Mouse (Mus musculus): Measurements from ENCODE around the gene 1700015G11Rik. TPM values are rescaled to one million over a fixed set of nuclear protein-coding genes. Genes with fewer than 3 reads are reported as not detected.

Gene 1700015G11Rik
- polyA plus RNA-seq, 1 experiment from 2014 or later: not detected

GRCm38 (mm10) chr7:51991020-51991419 lies 24.5 kb downstream of the 1700015G11Rik start:
- Histone ChIP-seq H3K4me1 (no peaks in the 10 kb centered on the region), H3K36me3 (no peaks in the 10 kb centered on the region), H3K4me3 (no peak overlapping the region)

GRCm38 (mm10) chr7:51986909-51987308 lies 28.6 kb downstream of the 1700015G11Rik start:
- Histone ChIP-seq H3K4me3 (no peak overlapping the region), H3K36me3 (no peaks in the 10 kb centered on the region), H3K27me3 (ENCODE audit: low read depth, poor library complexity, severe bottlenecking) (no peaks in the 10 kb centered on the region), H3K4me1 (no peaks in the 10 kb centered on the region), H3K9me3 (replicated peaks) (no peaks in the 10 kb centered on the region), H3K27ac (no peak overlapping the region)
- DNase-seq (ENCODE audit: low spot score): no peak
- WGBS: 75% methylated on average over 6 of the region's 6 CpGs

More at GRCm38 (mm10) chr7:51991020-51991419, 24.5 kb downstream of the 1700015G11Rik start:
- DNase-seq (ENCODE audit: low spot score): no peak
- no peaks in the 10 kb centered on the region for H3K9me3 ChIP-seq (replicated peaks)
- no peak overlapping the region for H3K27ac ChIP-seq
- H3K27me3 ChIP-seq (ENCODE audit: low read depth, poor library complexity, severe bottlenecking): no peaks in the 10 kb centered on the region
- WGBS: 89% methylated on average over 3 of the region's 3 CpGs

- no peak overlapping the region for H3K27ac ChIP-seq
- no peak overlapping the region for H3K4me3 ChIP-seq
- H3K9me3 ChIP-seq (replicated peaks): no peaks in the 10 kb centered on the region
- no peaks in the 10 kb centered on the region for H3K4me1 ChIP-seq
- WGBS: 87% methylated on average over 6 of the region's 6 CpGs
- DNase-seq (ENCODE audit: low spot score): no peak
- H3K27me3 ChIP-seq (ENCODE audit: low read depth, poor library complexity, severe bottlenecking): no peaks in the 10 kb centered on the region
- no peaks in the 10 kb centered on the region for H3K36me3 ChIP-seq
Measured at GRCm38 (mm10) chr7:51985763-51986162, 29.8 kb downstream of the 1700015G11Rik start.

- Histone ChIP-seq H3K27me3 (ENCODE audit: low read depth, poor library complexity, severe bottlenecking) (no peaks in the 10 kb centered on the region), H3K9me3 (replicated peaks) (no peaks in the 10 kb centered on the region), H3K27ac (no peak overlapping the region), H3K4me3 (no peak overlapping the region), H3K4me1 (no peaks in the 10 kb centered on the region), H3K36me3 (no peaks in the 10 kb centered on the region)
- DNase-seq (ENCODE audit: low spot score): no peak
- WGBS: 32% methylated on average over 1 of the region's 1 CpGs
Measured at GRCm38 (mm10) chr7:51982303-51982702, 33.2 kb downstream of the 1700015G11Rik start.

GRCm38 (mm10) chr7:51979271-51979670 lies 36.3 kb downstream of the 1700015G11Rik start:
- no peaks in the 10 kb centered on the region for H3K4me1 ChIP-seq
- H3K36me3 ChIP-seq: no peaks in the 10 kb centered on the region
- no peaks in the 10 kb centered on the region for H3K9me3 ChIP-seq (replicated peaks)
- no peak for DNase-seq (ENCODE audit: low spot score)
- H3K4me3 ChIP-seq: no peak overlapping the region
- no peak overlapping the region for H3K27ac ChIP-seq
- H3K27me3 ChIP-seq (ENCODE audit: low read depth, poor library complexity, severe bottlenecking): no peaks in the 10 kb centered on the region
- WGBS: 41% methylated on average over 5 of the region's 5 CpGs

- Histone ChIP-seq H3K36me3 (no peaks in the 10 kb centered on the region), H3K9me3 (replicated peaks) (no peaks in the 10 kb centered on the region), H3K27ac (no peak overlapping the region), H3K27me3 (ENCODE audit: low read depth, poor library complexity, severe bottlenecking) (no peaks in the 10 kb centered on the region), H3K4me3 (no peak overlapping the region), H3K4me1 (no peaks in the 10 kb centered on the region)
- 81% methylated on average over 6 of the region's 6 CpGs for WGBS
- no peak for DNase-seq (ENCODE audit: low spot score)
Measured at GRCm38 (mm10) chr7:51975181-51975580, 40.3 kb downstream of the 1700015G11Rik start.

- 91% methylated on average over 2 of the region's 2 CpGs for WGBS
- no peak for DNase-seq (ENCODE audit: low spot score)
Measured at GRCm38 (mm10) chr7:51973526-51973925, 42.0 kb downstream of the 1700015G11Rik start.

GRCm38 (mm10) chr7:51973091-51973490 lies 42.4 kb downstream of the 1700015G11Rik start:
- Histone ChIP-seq H3K27ac (no peak overlapping the region), H3K36me3 (no peaks in the 10 kb centered on the region), H3K27me3 (ENCODE audit: low read depth, poor library complexity, severe bottlenecking) (no peaks in the 10 kb centered on the region), H3K9me3 (replicated peaks) (no peaks in the 10 kb centered on the region), H3K4me1 (peaks cover 9% of the 10 kb centered on the region; the same call in 1 of the 2 replicates), H3K4me3 (no peak overlapping the region)
- DNase-seq (ENCODE audit: low spot score): no peak
- 77% methylated on average over 5 of the region's 5 CpGs for WGBS

More at GRCm38 (mm10) chr7:51973526-51973925, 42.0 kb downstream of the 1700015G11Rik start:
- no peaks in the 10 kb centered on the region for H3K27me3 ChIP-seq (ENCODE audit: low read depth, poor library complexity, severe bottlenecking)
- peaks cover 9% of the 10 kb centered on the region; the same call in 1 of the 2 replicates for H3K4me1 ChIP-seq
- no peak overlapping the region for H3K27ac ChIP-seq
- H3K9me3 ChIP-seq (replicated peaks): no peaks in the 10 kb centered on the region
- H3K4me3 ChIP-seq: no peak overlapping the region
- H3K36me3 ChIP-seq: no peaks in the 10 kb centered on the region

- 37% methylated on average over 6 of the region's 6 CpGs for WGBS
- Histone ChIP-seq H3K4me1 (peaks cover 9% of the 10 kb centered on the region; the same call in 1 of the 2 replicates), H3K36me3 (no peaks in the 10 kb centered on the region), H3K27me3 (ENCODE audit: low read depth, poor library complexity, severe bottlenecking) (no peaks in the 10 kb centered on the region), H3K27ac (no peak overlapping the region; the same call in 1 of the 2 replicates), H3K9me3 (replicated peaks) (no peaks in the 10 kb centered on the region), H3K4me3 (no peak overlapping the region)
- DNase-seq (ENCODE audit: low spot score): peak; percentile 66
Measured at GRCm38 (mm10) chr7:51972252-51972855, 43.2 kb downstream of the 1700015G11Rik start.

- peaks cover 11% of the 10 kb centered on the region; the same call in 1 of the 2 replicates for H3K36me3 ChIP-seq
- H3K9me3 ChIP-seq (replicated peaks): no peaks in the 10 kb centered on the region
- H3K4me1 ChIP-seq: peaks cover 9% of the 10 kb centered on the region; the same call in 1 of the 2 replicates
- H3K27ac ChIP-seq: no peak overlapping the region
- H3K4me3 ChIP-seq: no peak overlapping the region
- no peak for DNase-seq (ENCODE audit: low spot score)
- H3K27me3 ChIP-seq (ENCODE audit: low read depth, poor library complexity, severe bottlenecking): no peaks in the 10 kb centered on the region
Measured at GRCm38 (mm10) chr7:51969379-51969778, 46.1 kb downstream of the 1700015G11Rik start.

- Histone ChIP-seq H3K36me3 (peaks cover 11% of the 10 kb centered on the region; the same call in 1 of the 2 replicates), H3K4me1 (peaks cover 9% of the 10 kb centered on the region; the same call in 1 of the 2 replicates), H3K9me3 (replicated peaks) (no peaks in the 10 kb centered on the region), H3K4me3 (no peak overlapping the region), H3K27me3 (ENCODE audit: low read depth, poor library complexity, severe bottlenecking) (no peaks in the 10 kb centered on the region), H3K27ac (no peak overlapping the region)
- DNase-seq (ENCODE audit: low spot score): no peak
- WGBS: 86% methylated on average over 4 of the region's 4 CpGs
Measured at GRCm38 (mm10) chr7:51967581-51967980, 47.9 kb downstream of the 1700015G11Rik start.

GRCm38 (mm10) chr7:51964681-51965080 lies 50.8 kb downstream of the 1700015G11Rik start:
- Histone ChIP-seq H3K27ac (no peak overlapping the region), H3K9me3 (replicated peaks) (no peaks in the 10 kb centered on the region), H3K4me3 (no peak overlapping the region), H3K4me1 (peaks cover 19% of the 10 kb centered on the region; the same call in 1 of the 2 replicates), H3K27me3 (ENCODE audit: low read depth, poor library complexity, severe bottlenecking) (no peaks in the 10 kb centered on the region), H3K36me3 (peaks cover 11% of the 10 kb centered on the region; the same call in 1 of the 2 replicates)
- no peak for DNase-seq (ENCODE audit: low spot score)
- 92% methylated on average over 7 of the region's 7 CpGs for WGBS

- H3K4me1 ChIP-seq: peaks cover 10% of the 10 kb centered on the region; the same call in 1 of the 2 replicates
- no peak overlapping the region for H3K4me3 ChIP-seq
- no peaks in the 10 kb centered on the region for H3K27me3 ChIP-seq (ENCODE audit: low read depth, poor library complexity, severe bottlenecking)
- WGBS: 76% methylated on average over 10 of the region's 10 CpGs
- no peak overlapping the region for H3K27ac ChIP-seq
- no peaks in the 10 kb centered on the region for H3K9me3 ChIP-seq (replicated peaks)
- peaks cover 11% of the 10 kb centered on the region; the same call in 1 of the 2 replicates for H3K36me3 ChIP-seq
- no peak for DNase-seq (ENCODE audit: low spot score)
Measured at GRCm38 (mm10) chr7:51962219-51962952, 53.1 kb downstream of the 1700015G11Rik start.

Measured in limb, embryonic 10.5 days (tissue).